Mouse (Mus musculus) cerebellum, adult 9-11 months (tissue): ENCODE data around the gene Zfp646.

ENCODE experiments used
- DNase-seq: peaks from one replicate; pipeline ENCODE4 v3.0.0; 2022

Zfp646 gene

GRCm38 (mm10) chr7:127922451-127923275 lies 46.6 kb downstream of the Zfp646 start:
- no peak for DNase-seq

- DNase-seq, result no peak
These were observed 47.7 kb downstream of the Zfp646 start for GRCm38 (mm10) chr7:127923714-127924113.

- no peak for DNase-seq
These were observed 49.2 kb downstream of the Zfp646 start for GRCm38 (mm10) chr7:127925252-127925651.

GRCm38 (mm10) chr7:127926066-127926465 lies 50.0 kb downstream of the Zfp646 start:
- no peak for DNase-seq

- DNase-seq, result no peak
These were observed 50.8 kb downstream of the Zfp646 start for GRCm38 (mm10) chr7:127926846-127927245.

GRCm38 (mm10) chr7:127927726-127928125 lies 51.7 kb downstream of the Zfp646 start:
- DNase-seq, result peak; percentile 23

- DNase-seq, result peak; percentile 48
These were observed 52.6 kb downstream of the Zfp646 start for GRCm38 (mm10) chr7:127928596-127928995.

GRCm38 (mm10) chr7:127929923-127930322 lies 53.9 kb downstream of the Zfp646 start, which contains the start of gene Prss8:
Gene Prss8 (minus strand): TSS chr7:127930104.
- DNase-seq, result peak; percentile 17

- DNase-seq, result peak; percentile 4
These were observed 54.6 kb downstream of the Zfp646 start for GRCm38 (mm10) chr7:127930636-127931035.

- DNase-seq, result peak; percentile 10
These were observed 55.5 kb downstream of the Zfp646 start for GRCm38 (mm10) chr7:127931351-127932135.

- DNase-seq, result peak; percentile 19
These were observed 56.4 kb downstream of the Zfp646 start for GRCm38 (mm10) chr7:127932273-127933031.

GRCm38 (mm10) chr7:127934075-127934474 lies 58.1 kb downstream of the Zfp646 start:
- DNase-seq, result no peak

- DNase-seq, result peak; percentile 96
These were observed 59.2 kb downstream of the Zfp646 start for GRCm38 (mm10) chr7:127935028-127935722.
